Mouse (Mus musculus) CD4-positive, CD25-positive, alpha-beta regulatory T cell, adult 2 months (primary cell): ENCODE results near the gene Cry2.
A peak's percentile ranks its signal among the peaks of the same experiment; 100 is the strongest.

Source experiments
- DNase-seq: peaks from one replicate; pipeline ENCODE4 v3.0.0-alpha.2; 2012; ENCODE audit warnings: low read depth, low spot score

The Cry2 gene

DNA sequence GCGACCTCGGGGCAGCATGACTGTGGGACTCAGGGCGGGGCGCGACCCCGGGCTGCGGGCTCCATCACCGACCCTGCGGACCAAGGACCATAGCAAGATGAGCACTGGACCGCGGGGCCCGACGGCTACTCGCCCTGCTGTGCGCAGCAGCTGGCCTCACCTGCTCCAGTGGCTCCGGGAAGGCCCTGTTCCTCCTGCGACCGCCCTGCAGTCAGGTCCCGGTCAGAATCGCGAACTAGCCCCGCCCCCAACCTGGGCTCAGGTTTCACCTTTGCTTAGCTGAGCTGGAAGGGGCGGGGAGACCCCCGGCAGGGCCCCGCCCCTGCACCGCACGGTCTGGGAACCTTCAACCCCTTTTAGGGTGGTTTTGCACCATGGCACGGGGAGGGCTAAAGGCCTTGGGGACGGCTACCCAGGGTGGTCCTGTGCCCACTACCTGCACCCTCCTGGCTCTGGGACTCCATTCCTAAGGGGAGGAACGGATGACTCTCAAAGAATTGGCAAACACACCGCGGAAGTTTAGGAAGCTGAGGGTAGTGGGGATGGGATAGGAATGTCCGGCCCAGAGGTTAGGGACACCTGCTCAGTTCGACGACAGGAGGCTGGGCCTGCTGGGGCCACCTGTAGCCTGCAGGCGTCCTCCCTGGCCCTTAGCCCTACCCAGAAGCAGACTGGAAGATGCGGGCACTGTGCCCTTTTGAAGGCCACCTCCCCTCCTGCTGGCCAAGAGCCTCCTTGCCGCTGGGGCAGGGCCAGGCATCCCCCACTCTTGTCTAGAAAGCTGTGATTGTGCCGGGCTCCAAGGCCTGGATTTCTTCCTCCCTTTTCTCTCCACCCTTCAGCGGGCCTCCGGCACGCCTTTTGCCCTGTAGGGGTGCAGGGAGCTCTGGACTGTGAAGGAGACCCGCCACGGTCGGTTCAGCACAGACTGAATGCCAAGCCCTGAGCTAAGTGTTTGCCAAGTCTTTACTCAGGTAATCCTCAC lies 62.7 kb downstream of the Cry2 start:
- peak; percentile 56 for DNase-seq

DNA sequence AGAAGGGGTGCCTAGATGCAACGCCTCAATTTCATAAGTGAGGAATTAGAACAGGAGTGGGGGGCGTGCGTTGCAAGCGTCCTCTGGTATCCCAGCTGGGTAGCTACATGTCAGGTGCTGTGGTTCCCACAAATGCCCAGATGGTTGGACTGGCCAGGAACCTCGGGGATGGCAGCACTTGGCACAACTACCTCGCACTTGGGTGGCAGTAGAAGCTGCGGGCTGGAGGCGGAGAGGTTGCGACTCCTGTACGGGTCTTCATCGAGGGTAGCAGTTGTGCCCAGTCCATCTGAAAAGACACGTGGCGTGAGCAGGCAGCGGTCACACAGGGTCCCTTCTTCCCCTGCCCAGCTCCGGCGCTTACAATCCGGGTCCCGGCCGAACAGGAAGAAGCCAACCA lies 63.5 kb downstream of the Cry2 start:
- no peak for DNase-seq

DNA sequence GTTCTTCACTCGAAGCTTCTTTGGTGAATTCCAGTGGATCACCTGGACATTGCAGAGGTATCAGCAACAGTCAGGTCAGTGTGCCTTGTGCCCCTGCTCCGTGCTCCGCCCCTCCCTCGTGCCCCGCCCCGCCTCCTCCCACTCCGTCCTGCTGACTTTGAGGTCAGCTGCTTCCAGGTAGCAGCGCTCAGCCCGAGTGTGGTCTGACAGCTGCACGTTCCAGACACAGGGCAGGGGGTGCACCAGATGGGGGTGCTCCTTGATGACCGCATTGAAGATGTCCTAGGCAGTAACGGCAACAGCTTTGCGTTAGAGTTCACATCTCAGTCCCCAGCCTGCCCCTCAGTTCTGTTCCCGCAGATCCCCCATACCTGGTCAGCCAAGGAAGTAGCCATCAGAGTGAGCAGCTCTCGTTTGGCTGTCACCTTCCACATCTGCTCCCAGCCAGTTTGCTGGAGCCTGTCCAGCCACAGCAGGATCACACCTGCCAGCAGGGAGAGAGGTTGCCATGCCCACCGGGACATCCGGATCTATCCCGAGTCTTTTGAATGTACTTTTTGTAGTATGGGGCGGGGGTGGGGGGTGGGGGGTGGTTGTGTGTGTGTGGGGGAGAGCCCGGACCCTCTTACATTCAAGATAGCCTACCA lies 66.3 kb downstream of the Cry2 start:
- DNase-seq = no peak

DNA sequence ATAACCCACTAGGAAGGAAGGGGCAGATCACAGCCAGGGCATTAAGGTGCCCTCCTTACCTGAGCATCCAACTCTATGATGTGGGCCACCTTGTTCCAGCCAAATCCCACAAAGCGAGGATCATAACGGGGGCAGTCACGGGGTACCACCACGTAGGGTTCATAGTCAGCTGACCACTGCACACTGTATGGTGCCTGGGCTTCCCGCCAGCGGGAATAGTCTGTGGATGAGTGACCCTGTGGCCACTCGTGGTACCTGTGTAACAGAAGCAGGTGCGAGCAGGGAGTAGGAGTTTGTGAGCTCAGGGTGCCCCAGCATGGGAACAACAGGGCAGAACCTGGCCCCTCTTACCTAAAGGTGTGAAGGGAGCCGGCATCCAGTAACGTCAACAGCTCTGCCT lies 68.3 kb downstream of the Cry2 start:
- DNase-seq = no peak

DNA sequence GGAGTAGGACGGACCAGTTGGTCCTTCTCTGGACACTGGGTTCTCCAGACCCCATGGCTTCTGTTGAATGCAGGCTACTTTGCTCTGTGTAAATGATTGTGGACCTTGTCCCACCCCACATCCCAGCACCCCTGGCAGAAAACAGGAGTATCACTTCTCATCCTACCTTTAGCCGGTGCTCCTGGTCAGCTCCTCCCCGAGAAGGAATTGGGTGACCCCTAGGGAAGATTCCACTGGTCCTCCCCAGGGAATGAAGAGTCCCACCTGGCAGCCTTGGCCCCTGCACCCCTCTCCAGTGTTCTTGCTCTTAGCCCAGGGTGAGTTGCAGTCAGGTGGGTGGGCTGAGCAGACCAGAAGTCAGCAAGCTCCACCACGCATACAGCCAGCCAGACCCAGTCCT lies 69.8 kb downstream of the Cry2 start:
- DNase-seq = no peak

DNA sequence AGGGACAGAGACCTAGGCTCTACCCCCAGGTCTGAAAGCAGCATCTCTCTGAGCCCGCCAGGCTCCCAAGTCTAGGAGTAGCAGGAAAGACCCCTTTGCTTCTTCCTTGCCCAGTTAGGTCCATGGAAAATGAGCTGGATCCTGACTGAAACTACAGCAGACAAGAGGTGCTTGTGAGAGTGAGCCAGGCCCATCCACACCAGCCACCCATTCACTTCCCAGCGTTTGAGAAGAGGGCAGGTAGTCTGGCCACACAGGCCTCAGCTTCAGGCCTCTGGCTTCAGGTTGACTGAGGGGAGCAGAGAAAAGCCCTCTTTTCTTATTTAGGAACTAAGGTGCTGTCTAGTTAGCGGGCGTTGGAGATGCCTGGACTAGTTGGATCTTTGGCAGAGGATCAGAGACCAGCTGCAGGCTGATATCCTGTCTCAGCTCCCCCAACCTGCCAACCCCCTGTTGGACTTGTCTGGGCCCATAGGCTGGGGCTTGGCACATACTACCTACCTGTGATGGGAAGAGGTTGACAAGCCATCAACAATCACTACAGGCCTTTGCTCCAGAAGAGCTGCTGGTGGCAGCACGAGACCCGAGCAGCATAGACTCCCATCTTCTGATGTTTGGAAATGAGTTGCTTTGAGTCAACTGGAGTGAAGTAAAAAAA lies 71.1 kb downstream of the Cry2 start:
- no peak for DNase-seq

DNA sequence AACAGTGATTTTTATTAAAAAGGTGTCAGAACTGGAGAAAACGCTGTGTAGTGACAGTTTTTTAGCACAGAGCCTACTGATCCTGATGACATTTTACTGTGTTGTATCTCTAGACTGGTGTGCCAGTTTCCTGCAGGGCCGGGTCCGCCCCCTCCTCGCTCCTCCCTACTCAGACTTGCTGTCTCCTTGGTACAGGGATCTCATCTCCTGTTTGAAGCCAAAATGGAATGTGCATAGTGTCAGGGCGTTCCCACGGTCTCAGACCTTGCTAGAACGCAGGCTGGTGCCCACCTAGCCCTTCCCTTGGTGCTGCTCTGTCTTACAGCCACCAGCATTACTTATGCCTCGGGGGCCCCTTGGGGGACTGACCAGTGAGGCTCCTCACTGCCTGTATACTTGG lies 72.0 kb downstream of the Cry2 start:
- DNase-seq = no peak

DNA sequence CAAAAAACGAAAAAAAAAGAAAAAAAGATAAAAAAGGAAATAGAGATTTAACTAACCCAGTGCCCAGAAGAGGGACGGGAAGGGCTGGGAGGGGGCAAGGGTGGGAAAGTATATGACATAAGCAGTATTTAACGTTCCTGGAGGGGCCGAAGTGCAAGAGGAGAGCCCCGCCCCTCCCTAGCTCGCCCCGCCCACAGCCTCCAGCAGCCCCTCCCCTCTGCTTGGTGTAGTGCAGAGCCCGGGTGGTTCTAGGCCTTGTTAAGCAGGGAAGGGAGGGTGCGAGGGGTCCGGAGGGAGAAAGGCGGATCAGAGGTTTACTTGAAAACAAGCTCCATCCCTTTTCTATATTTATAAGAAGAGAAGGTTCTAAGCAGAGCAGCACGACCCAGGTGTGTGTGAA lies 73.0 kb downstream of the Cry2 start:
- DNase-seq = no peak

DNA sequence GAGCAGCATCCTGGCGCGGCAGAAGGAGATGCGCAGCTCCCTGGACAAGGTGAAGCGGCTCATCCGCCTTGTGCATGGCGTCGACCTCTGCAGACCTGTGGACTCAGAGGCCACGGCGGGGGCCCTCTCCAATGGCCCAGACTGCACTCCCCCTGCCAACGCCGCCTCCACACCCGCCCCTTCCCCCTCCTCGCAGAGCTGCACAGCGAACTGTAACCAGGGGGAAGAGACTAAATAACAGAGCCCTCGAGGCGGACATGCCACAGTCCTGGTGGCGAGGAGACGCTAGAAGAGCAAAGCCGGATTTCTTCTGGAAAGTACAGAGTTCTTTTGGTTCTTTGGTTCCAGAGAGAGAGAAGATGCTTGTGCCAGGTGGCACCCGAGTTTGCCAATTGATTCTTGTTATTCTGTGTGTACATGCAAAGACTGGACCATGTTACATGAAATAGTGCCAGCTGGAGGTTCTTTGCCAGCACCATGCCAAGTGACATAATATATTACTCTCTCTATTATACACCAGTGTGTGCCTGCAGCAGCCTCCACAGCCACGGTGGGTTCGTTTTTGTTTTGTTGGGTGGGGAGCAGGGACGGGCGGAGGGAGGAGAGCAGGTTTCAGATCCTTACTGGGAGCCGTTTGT lies 73.5 kb downstream of the Cry2 start:
- no peak for DNase-seq

DNA sequence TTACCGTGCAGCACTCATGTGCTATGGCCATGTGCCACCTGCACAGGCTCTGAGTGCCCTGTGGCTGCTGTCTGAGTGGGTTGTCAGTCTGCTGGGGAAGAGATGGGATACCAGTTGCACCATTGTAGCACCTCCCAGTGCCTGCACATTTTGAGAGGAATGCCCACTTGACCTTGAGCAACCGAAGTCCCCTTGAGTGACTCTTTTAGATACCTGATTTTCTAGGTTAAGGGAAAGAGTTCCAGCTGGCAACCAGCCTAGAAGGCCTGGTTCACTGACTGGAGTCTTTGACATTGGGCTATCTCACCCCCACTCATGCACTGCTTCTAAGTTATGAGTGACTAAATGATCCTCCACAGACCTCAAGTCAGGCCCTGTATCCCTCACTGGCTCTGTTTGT lies 74.5 kb downstream of the Cry2 start:
- DNase-seq = no peak

DNA sequence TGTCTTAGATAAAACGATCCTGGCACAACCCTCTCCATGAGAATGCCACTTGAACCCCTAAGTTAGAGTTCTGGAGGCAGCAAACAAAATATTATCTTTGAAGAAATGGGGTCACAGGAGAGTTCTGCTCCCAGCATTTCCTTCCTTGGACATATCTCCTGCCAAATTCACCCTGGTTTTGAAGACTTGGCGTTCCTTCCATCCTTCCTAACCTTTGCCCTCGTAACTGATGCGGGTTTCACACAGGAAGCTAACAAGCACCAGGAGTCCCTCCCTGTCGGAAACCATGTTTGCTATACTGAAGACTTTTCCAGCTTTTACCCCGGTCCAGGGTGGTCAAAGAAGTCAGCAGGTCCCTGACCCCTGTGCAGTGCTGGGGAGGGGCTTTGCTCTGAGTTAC lies 79.6 kb downstream of the Cry2 start:
- no peak for DNase-seq
